Mouse (Mus musculus): ENCODE data around the gene Atp2b1. TPM values are rescaled to one million over a fixed set of nuclear protein-coding genes. Genes with fewer than 3 reads are reported as not detected.

The Atp2b1 gene
- total RNA-seq, 2 experiments from 2014 or later, result 951 to 1,124 TPM

GRCm38 (mm10) chr10:98915398-98915931 is 1.3 kb downstream of the Atp2b1 start:
- DNase-seq (ENCODE audit: extremely low spot score in 1 of 2, low spot score in 1 of 2), result peak; percentile 30 to 41

GRCm38 (mm10) chr10:98916011-98916780 is 2.0 kb downstream of the Atp2b1 start:
- no peak for DNase-seq (ENCODE audit: extremely low spot score in 1 of 2, low spot score in 1 of 2)

GRCm38 (mm10) chr10:98916781-98917340 is 2.7 kb downstream of the Atp2b1 start:
- DNase-seq (ENCODE audit: extremely low spot score in 1 of 2, low spot score in 1 of 2), result no peak

GRCm38 (mm10) chr10:98925081-98925480 is 10.9 kb downstream of the Atp2b1 start:
- DNase-seq (ENCODE audit: extremely low spot score in 1 of 2, low spot score in 1 of 2), result no peak

- no peak for DNase-seq (ENCODE audit: extremely low spot score in 1 of 2, low spot score in 1 of 2)
Observed at GRCm38 (mm10) chr10:98926991-98927390, 12.8 kb downstream of the Atp2b1 start.

GRCm38 (mm10) chr10:98929444-98929843 is 15.2 kb downstream of the Atp2b1 start:
- DNase-seq (ENCODE audit: extremely low spot score in 1 of 2, low spot score in 1 of 2), result no peak

GRCm38 (mm10) chr10:98930143-98930542 is 15.9 kb downstream of the Atp2b1 start:
- no peak for DNase-seq (ENCODE audit: extremely low spot score in 1 of 2, low spot score in 1 of 2)

- DNase-seq (ENCODE audit: extremely low spot score in 1 of 2, low spot score in 1 of 2), result no peak
Observed at GRCm38 (mm10) chr10:98940137-98940536, 25.9 kb downstream of the Atp2b1 start.

- no peak for DNase-seq (ENCODE audit: extremely low spot score in 1 of 2, low spot score in 1 of 2)
Observed at GRCm38 (mm10) chr10:98940799-98941198, 26.6 kb downstream of the Atp2b1 start.

GRCm38 (mm10) chr10:98941991-98942390 is 27.8 kb downstream of the Atp2b1 start:
- no peak for DNase-seq (ENCODE audit: extremely low spot score in 1 of 2, low spot score in 1 of 2)

GRCm38 (mm10) chr10:98942999-98943398 is 28.8 kb downstream of the Atp2b1 start:
- no peak for DNase-seq (ENCODE audit: extremely low spot score in 1 of 2, low spot score in 1 of 2)

GRCm38 (mm10) chr10:98943894-98944293 is 29.7 kb downstream of the Atp2b1 start:
- no peak for DNase-seq (ENCODE audit: extremely low spot score in 1 of 2, low spot score in 1 of 2)

- no peak for DNase-seq (ENCODE audit: extremely low spot score in 1 of 2, low spot score in 1 of 2)
Observed at GRCm38 (mm10) chr10:98946031-98946791, 32.0 kb downstream of the Atp2b1 start.

GRCm38 (mm10) chr10:98947206-98947605 is 33.0 kb downstream of the Atp2b1 start:
- DNase-seq (ENCODE audit: extremely low spot score in 1 of 2, low spot score in 1 of 2), result no peak

GRCm38 (mm10) chr10:98948096-98948495 is 33.9 kb downstream of the Atp2b1 start:
- no peak for DNase-seq (ENCODE audit: extremely low spot score in 1 of 2, low spot score in 1 of 2)

GRCm38 (mm10) chr10:98949750-98950149 is 35.5 kb downstream of the Atp2b1 start:
- no peak for DNase-seq (ENCODE audit: extremely low spot score in 1 of 2, low spot score in 1 of 2)

- DNase-seq (ENCODE audit: extremely low spot score in 1 of 2, low spot score in 1 of 2), result no peak
Observed at GRCm38 (mm10) chr10:98951286-98952270, 37.4 kb downstream of the Atp2b1 start.

- no peak for DNase-seq (ENCODE audit: extremely low spot score in 1 of 2, low spot score in 1 of 2)
Observed at GRCm38 (mm10) chr10:98954230-98954993, 40.2 kb downstream of the Atp2b1 start.

GRCm38 (mm10) chr10:98956124-98956523 is 41.9 kb downstream of the Atp2b1 start:
- no peak for DNase-seq (ENCODE audit: extremely low spot score in 1 of 2, low spot score in 1 of 2)

Data from layer of hippocampus, postnatal 25 days (tissue).